Mouse (Mus musculus): ENCODE measurements around the gene Hopx. TPM values are rescaled to one million over a fixed set of nuclear protein-coding genes. Genes with fewer than 3 reads are reported as not detected.

Hopx gene
- polyA plus RNA-seq, 2 experiments: 1.9 to 12.2 TPM

DNA sequence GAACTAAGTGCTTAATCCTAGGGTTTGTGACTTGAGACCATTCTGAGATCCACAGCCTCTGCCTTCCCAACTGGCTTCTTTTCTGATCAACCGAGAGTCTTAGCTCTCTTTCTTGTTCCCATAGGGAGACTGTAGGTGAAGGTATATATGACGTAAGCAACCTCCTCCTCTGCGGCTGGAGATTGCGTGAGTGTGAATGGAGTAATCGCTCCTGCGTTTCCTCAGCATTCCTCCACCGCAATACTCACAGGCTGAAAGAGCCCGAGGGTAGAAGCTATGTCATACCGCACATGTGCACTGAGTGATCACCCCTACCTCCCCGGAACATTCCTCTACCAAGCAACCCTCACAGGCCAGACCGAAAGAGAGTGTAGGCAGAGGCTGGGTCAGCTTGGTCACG is 40.6 kb upstream of the Hopx start:
- 76% methylated on average over 12 of the region's 12 CpGs for WGBS
- Histone ChIP-seq H3K27me3 (ENCODE audit: control insufficient read depth, insufficient read depth, low read length) (no peaks in the 10 kb centered on the region), H3K9me3 (ENCODE audit: control insufficient read depth, low read length) (no peaks in the 10 kb centered on the region), H3K9ac (ENCODE audit: low read depth, low read length, severe bottlenecking) (no peak overlapping the region), H3K4me2 (replicated peaks; ENCODE audit: low read depth, low read length, severe bottlenecking) (no peak overlapping the region), H3K4me1 (ENCODE audit: control insufficient read depth, insufficient read depth, low read length) (peaks cover 17% of the 10 kb centered on the region), H3K36me3 (ENCODE audit: control insufficient read depth, insufficient read depth, low read length) (no peaks in the 10 kb centered on the region), H3K4me3 (replicated peaks; ENCODE audit: low read length) (no peak overlapping the region), H3K27ac (replicated peaks; ENCODE audit: low read depth, low read length) (no peak overlapping the region)
- ATAC-seq (ENCODE audit: low FRiP score, low read depth): no peak
- DNase-seq (ENCODE audit: low spot score): no peak
- no peak for TF ChIP-seq POLR2A (IDR thresholded peaks at IDR 0.05; ENCODE audit: borderline replicate concordance, extremely low read depth, insufficient read depth, insufficient read length)

DNA sequence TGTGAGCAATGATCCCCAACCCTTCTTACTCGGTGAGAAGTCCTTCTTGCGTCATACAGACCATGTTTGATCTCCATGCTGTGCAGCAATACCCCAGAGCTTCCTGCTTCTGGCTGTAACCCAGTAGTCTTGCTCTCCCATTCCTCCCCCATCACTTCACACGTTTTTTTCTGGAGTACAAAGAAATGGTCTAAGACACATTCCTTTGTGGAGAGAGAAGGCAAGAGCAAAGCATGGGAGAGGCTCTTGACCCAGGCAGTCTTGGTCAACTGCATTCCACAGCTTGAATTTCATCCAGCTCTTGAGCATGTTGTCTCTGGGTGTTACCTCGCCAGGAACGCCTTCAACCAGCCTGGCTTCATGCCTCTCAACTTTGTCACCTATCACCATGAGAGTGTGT is 39.9 kb upstream of the Hopx start:
- Histone ChIP-seq H3K4me2 (replicated peaks; ENCODE audit: low read depth, low read length, severe bottlenecking) (no peak overlapping the region), H3K36me3 (ENCODE audit: control insufficient read depth, insufficient read depth, low read length) (no peaks in the 10 kb centered on the region), H3K9ac (ENCODE audit: low read depth, low read length, severe bottlenecking) (no peak overlapping the region), H3K9me3 (ENCODE audit: control insufficient read depth, low read length) (no peaks in the 10 kb centered on the region), H3K27me3 (ENCODE audit: control insufficient read depth, insufficient read depth, low read length) (no peaks in the 10 kb centered on the region), H3K4me1 (ENCODE audit: control insufficient read depth, insufficient read depth, low read length) (peaks cover 17% of the 10 kb centered on the region), H3K27ac (replicated peaks; ENCODE audit: low read depth, low read length) (no peak overlapping the region), H3K4me3 (replicated peaks; ENCODE audit: low read length) (no peak overlapping the region)
- no peak for ATAC-seq (ENCODE audit: low FRiP score, low read depth)
- no peak for DNase-seq (ENCODE audit: low spot score)
- WGBS: 85% methylated on average over 5 of the region's 5 CpGs
- TF ChIP-seq POLR2A (IDR thresholded peaks at IDR 0.05; ENCODE audit: borderline replicate concordance, extremely low read depth, insufficient read depth, insufficient read length): no peak

DNA sequence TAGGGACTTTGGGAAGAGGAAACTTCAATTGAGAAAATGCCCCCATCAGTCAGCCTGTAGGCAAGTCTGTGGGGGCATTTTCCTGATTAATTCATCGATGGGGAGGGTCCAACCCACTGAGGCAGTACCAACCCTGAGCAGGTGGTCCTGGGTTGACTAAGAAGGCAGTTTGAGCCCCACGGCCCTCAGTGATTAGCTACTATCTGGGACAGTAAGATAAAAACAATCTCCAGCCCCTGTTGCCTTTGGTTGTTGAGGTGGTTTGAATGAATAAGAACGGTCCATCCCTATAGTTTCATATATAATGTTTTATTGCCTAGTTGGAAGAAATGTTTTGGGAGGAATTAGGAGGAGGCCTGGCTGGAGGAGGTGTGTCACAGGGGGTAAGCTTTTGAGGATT is 36.8 kb upstream of the Hopx start:
- 88% methylated on average over 3 of the region's 3 CpGs for WGBS

DNA sequence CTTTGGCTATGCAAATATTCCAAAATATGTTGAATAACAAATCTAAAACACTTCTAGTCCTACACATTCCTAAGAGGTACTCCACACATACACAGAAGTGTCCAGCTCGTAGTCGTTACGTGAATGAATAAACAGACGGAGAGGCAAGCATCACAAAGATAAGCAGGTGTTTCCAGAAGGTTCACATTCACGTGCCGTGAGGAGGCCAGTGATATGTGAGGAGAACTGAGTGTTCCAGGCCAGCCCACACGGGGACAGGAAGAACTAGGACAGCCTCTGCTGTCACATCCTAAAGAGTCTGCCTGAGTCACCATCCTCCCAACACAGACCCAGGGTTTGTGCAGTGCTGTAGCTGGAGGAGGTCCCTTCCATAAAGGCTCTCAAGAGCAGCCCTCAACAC is 36.2 kb upstream of the Hopx start:
- H3K36me3 ChIP-seq (ENCODE audit: control insufficient read depth, insufficient read depth, low read length): no peaks in the 10 kb centered on the region
- 81% methylated on average over 7 of the region's 7 CpGs for WGBS
- H3K9me3 ChIP-seq (ENCODE audit: control insufficient read depth, low read length): no peaks in the 10 kb centered on the region
- no peak overlapping the region for H3K4me2 ChIP-seq (replicated peaks; ENCODE audit: low read depth, low read length, severe bottlenecking)
- no peak overlapping the region for H3K27ac ChIP-seq (replicated peaks; ENCODE audit: low read depth, low read length)
- H3K9ac ChIP-seq (ENCODE audit: low read depth, low read length, severe bottlenecking): no peak overlapping the region
- no peaks in the 10 kb centered on the region for H3K4me1 ChIP-seq (ENCODE audit: control insufficient read depth, insufficient read depth, low read length)
- ATAC-seq (ENCODE audit: low FRiP score, low read depth) (no peak), DNase-seq (ENCODE audit: low spot score) (no peak)
- H3K27me3 ChIP-seq (ENCODE audit: control insufficient read depth, insufficient read depth, low read length): no peaks in the 10 kb centered on the region
- TF ChIP-seq POLR2A (IDR thresholded peaks at IDR 0.05; ENCODE audit: borderline replicate concordance, extremely low read depth, insufficient read depth, insufficient read length): no peak
- no peak overlapping the region for H3K4me3 ChIP-seq (replicated peaks; ENCODE audit: low read length)

More for the DNA sequence above, 36.8 kb upstream of the Hopx start:
- ATAC-seq (ENCODE audit: low FRiP score, low read depth) (no peak), DNase-seq (ENCODE audit: low spot score) (no peak)
- Histone ChIP-seq H3K36me3 (ENCODE audit: control insufficient read depth, insufficient read depth, low read length) (no peaks in the 10 kb centered on the region), H3K4me3 (replicated peaks; ENCODE audit: low read length) (no peak overlapping the region), H3K27me3 (ENCODE audit: control insufficient read depth, insufficient read depth, low read length) (no peaks in the 10 kb centered on the region), H3K27ac (replicated peaks; ENCODE audit: low read depth, low read length) (no peak overlapping the region), H3K4me1 (ENCODE audit: control insufficient read depth, insufficient read depth, low read length) (no peaks in the 10 kb centered on the region), H3K9me3 (ENCODE audit: control insufficient read depth, low read length) (no peaks in the 10 kb centered on the region), H3K4me2 (replicated peaks; ENCODE audit: low read depth, low read length, severe bottlenecking) (no peak overlapping the region), H3K9ac (ENCODE audit: low read depth, low read length, severe bottlenecking) (no peak overlapping the region)
- TF ChIP-seq POLR2A (IDR thresholded peaks at IDR 0.05; ENCODE audit: borderline replicate concordance, extremely low read depth, insufficient read depth, insufficient read length): no peak

DNA sequence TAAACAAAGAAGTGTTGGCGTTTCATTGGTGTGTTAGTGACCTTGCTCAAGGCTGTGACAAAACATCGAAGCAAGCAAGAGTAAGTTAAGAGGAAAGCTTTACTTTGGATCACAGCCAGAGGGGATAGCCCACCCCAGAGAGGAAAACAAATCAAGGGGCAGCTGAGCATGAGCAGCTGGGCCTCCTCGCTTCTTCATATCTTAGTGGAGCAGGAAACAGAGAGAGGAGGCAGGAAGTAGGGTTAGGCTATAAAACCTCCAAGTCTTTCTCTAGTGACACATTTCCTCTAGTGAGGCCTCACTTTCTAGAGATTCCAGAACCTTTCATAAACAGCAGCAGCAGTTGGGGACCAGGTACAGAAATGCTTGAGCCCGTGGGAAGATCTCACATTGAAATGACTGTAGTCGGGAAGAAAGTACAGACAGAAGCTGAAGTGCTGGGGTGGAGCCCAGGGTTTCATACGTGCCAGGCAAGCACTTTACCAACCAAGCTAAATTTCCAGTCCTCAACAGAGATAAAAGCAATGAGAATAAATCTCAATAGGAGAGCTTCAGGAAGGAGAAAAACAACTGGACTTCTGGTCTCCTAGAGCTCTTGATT is 33.2 kb upstream of the Hopx start:
- Histone ChIP-seq H3K27ac (replicated peaks; ENCODE audit: low read depth, low read length) (no peak overlapping the region), H3K27me3 (ENCODE audit: control insufficient read depth, insufficient read depth, low read length) (no peaks in the 10 kb centered on the region), H3K4me1 (ENCODE audit: control insufficient read depth, insufficient read depth, low read length) (no peaks in the 10 kb centered on the region), H3K9me3 (ENCODE audit: control insufficient read depth, low read length) (no peaks in the 10 kb centered on the region), H3K4me3 (replicated peaks; ENCODE audit: low read length) (no peak overlapping the region), H3K9ac (ENCODE audit: low read depth, low read length, severe bottlenecking) (no peak overlapping the region), H3K4me2 (replicated peaks; ENCODE audit: low read depth, low read length, severe bottlenecking) (no peak overlapping the region), H3K36me3 (ENCODE audit: control insufficient read depth, insufficient read depth, low read length) (no peaks in the 10 kb centered on the region)
- TF ChIP-seq POLR2A (IDR thresholded peaks at IDR 0.05; ENCODE audit: borderline replicate concordance, extremely low read depth, insufficient read depth, insufficient read length): no peak
- 63% methylated on average over 6 of the region's 6 CpGs for WGBS
- ATAC-seq (ENCODE audit: low FRiP score, low read depth): no peak
- no peak for DNase-seq (ENCODE audit: low spot score)

All from limb, embryonic 14.5 days (tissue).